Mouse (Mus musculus): ENCODE measurements around the gene Adam22.

- TF ChIP-seq POLR2A (IDR thresholded peaks at IDR 0.05; ENCODE audit: borderline replicate concordance, insufficient read depth, low read length) (no peak), CTCF (IDR thresholded peaks at IDR 0.05; ENCODE audit: borderline replicate concordance, insufficient read depth, low read depth, low read length) (no peak)
Observed at GRCm38 (mm10) chr5:8112246-8112645, 255.7 kb downstream of the Adam22 start.

All from cerebellum, adult 2 months (tissue).